Mouse (Mus musculus) ES-Bruce4 (cell line): ENCODE data around the gene Ube2j2.

Experiments
- CTCF ChIP-seq: IDR thresholded peaks from one replicate; pipeline ENCODE4 v1.8.1; 2011; ENCODE audit warnings: low read depth, low read length
- POLR2A ChIP-seq: IDR thresholded peaks from one replicate; pipeline ENCODE4 v1.8.1; 2011; ENCODE audit warnings: low read length; ENCODE audit not compliant: insufficient read depth

GRCm38 (mm10) chr4:155896461-155896860, 47.2 kb upstream of the Ube2j2 start:
- TF ChIP-seq CTCF, result no peak
- TF ChIP-seq POLR2A, result no peak
